11 mouse cellular contexts compared by ENCODE assay signal in genomic region chr10:59965362-59965695, GRCm38 (mm10). TPM values are rescaled to one million over a fixed set of nuclear protein-coding genes. Genes with fewer than 3 reads are reported as not detected.
DNase-seq lines count a peak whose midpoint lies in the region; ATAC-seq lines count a peak whose summit lies in the region.
"Had no signal": no experiment of that assay in that cellular context is flagged by ENCODE, and none has a peak within 500 bp of the region (broad histone marks: within the 10 kb centered on the region; RNA-seq: fewer than 3 reads in every experiment).

No protein-coding gene starts in this region.

- peak overlapping the region; percentile 53 for H3K4me2 ChIP-seq in heart, embryonic 14.5 days (ENCODE audit: low read length)
- H3K4me2 ChIP-seq in limb, embryonic 13.5 days (replicated peaks): peak overlapping the region; percentile 53

- WGBS in heart, embryonic 14.5 days: 18% methylated on average over 9 of the region's 9 CpGs
- 24% methylated on average over 9 of the region's 9 CpGs for WGBS in limb, embryonic 13.5 days

- DNase-seq in heart, postnatal 36 days: no peak
- peak; percentile 2 for DNase-seq in thymus, postnatal 0 days (ENCODE audit: low spot score)
- DNase-seq in thymus, postnatal 25 days: no peak
- DNase-seq in adrenal gland, postnatal 25 days: no peak
- DNase-seq in adrenal gland, adult 18-20 months (ENCODE audit: low spot score in 2 of 2): no peak
- DNase-seq in right cerebral cortex, postnatal 14 days: no peak
- DNase-seq: kidney, adult 9 months; lung, adult 2 months had no signal

- intact Hi-C loops in heart, postnatal 36 days (cut with DNase I): loop anchor here (5.0 kb wide), 1 partner anchor 37 kb away; the partner anchor contains the start of genes Anapc16 and Ascc1

- ATAC-seq in heart, embryonic 14.5 days (ENCODE audit: insufficient number of reproducible peaks, insufficient read depth, low FRiP score, low read depth): no peak; the same call in 1 of the 2 replicates
- ATAC-seq in limb, embryonic 13.5 days (ENCODE audit: low FRiP score, low read depth): peak; percentile 4; the same call in 1 of the 2 replicates

- no peaks in the 10 kb centered on the region for H3K36me3 ChIP-seq in heart, embryonic 14.5 days (ENCODE audit: control insufficient read depth, insufficient read depth, low read length)
- no peaks in the 10 kb centered on the region for H3K36me3 ChIP-seq in limb, embryonic 13.5 days

- peaks cover 26 to 38% of the 10 kb centered on the region in 2 experiments for H3K4me1 ChIP-seq in heart, embryonic 14.5 days (ENCODE audit: control insufficient read depth in 2 of 2, insufficient read depth in 2 of 2, low read length in 2 of 2)
- H3K4me1 ChIP-seq in limb, embryonic 13.5 days: peaks cover 55% of the 10 kb centered on the region

- H3K27ac ChIP-seq in heart, embryonic 14.5 days (replicated peaks in 1 of 2; ENCODE audit: control insufficient read depth in 1 of 2, insufficient read depth in 1 of 2, low read depth in 2 of 2, low read length in 2 of 2): peak overlapping the region; percentile 58 to 85
- H3K27ac ChIP-seq in limb, embryonic 13.5 days: peak overlapping the region; percentile 99

- no peaks in the 10 kb centered on the region for H3K27me3 ChIP-seq in heart, embryonic 14.5 days (ENCODE audit: control insufficient read depth, insufficient read depth, low read length)
- no peaks in the 10 kb centered on the region for H3K27me3 ChIP-seq in limb, embryonic 13.5 days
- H3K27me3 ChIP-seq: CH12.LX had no signal

- H3K9ac ChIP-seq in heart, embryonic 14.5 days (ENCODE audit: low read length): peak overlapping the region; percentile 55; the same call in 1 of the 2 replicates
- H3K9ac ChIP-seq in limb, embryonic 13.5 days: peak overlapping the region; percentile 39

- no peak overlapping the region for H3K4me3 ChIP-seq in heart, embryonic 14.5 days (ENCODE audit: control insufficient read depth in 1 of 2, insufficient read depth in 1 of 2, low read depth in 1 of 2, low read length in 2 of 2)
- H3K4me3 ChIP-seq in limb, embryonic 13.5 days: peak overlapping the region; percentile 8; the same call in 1 of the 2 replicates

- no peaks in the 10 kb centered on the region for H3K9me3 ChIP-seq in heart, embryonic 14.5 days (ENCODE audit: control insufficient read depth, low read length)
- H3K9me3 ChIP-seq in limb, embryonic 13.5 days: no peaks in the 10 kb centered on the region

RNA-seq across cellular contexts. Expression of gene Ddit4, which starts 13.7 kb away (rescaled TPM):
- 0.70 and 2.4 TPM in 2 replicates for polyA plus RNA-seq in heart, embryonic 14.5 days (2014; fragmentation: Nextera tagmentation; extraction: Ambion mirVana)
- total RNA-seq in heart, postnatal 36 days (2021): 10 to 100 TPM; 37.1 to 64.2 TPM
- 50.6 and 54.7 TPM in 2 replicates for polyA plus RNA-seq in thymus, postnatal 0 days (2015; fragmentation: Nextera tagmentation; extraction: Ambion mirVana)
- polyA plus RNA-seq in limb, embryonic 13.5 days (2015; fragmentation: Nextera tagmentation; extraction: Ambion mirVana): 75.9 and 77.0 TPM in 2 replicates
- total RNA-seq in adrenal gland, postnatal 25 days (2021): 35.7 and 57.7 TPM in 2 replicates
- total RNA-seq in adrenal gland, adult 18-20 months (2021): 10 to 100 TPM; 29.5 to 69.3 TPM

RNA-seq across cellular contexts. Expression of gene Ascc1, which starts 37.3 kb away (rescaled TPM):
- polyA plus RNA-seq in heart, embryonic 14.5 days (2014; fragmentation: Nextera tagmentation; extraction: Ambion mirVana): 42.7 and 43.3 TPM in 2 replicates
- total RNA-seq in heart, postnatal 36 days (2021): 10 to 100 TPM; 23.0 to 24.0 TPM
- polyA plus RNA-seq in thymus, postnatal 0 days (2015; fragmentation: Nextera tagmentation; extraction: Ambion mirVana): 38.5 and 43.2 TPM in 2 replicates
- polyA plus RNA-seq in limb, embryonic 13.5 days (2015; fragmentation: Nextera tagmentation; extraction: Ambion mirVana): 44.9 and 46.0 TPM in 2 replicates
- 28.8 and 33.8 TPM in 2 replicates for total RNA-seq in adrenal gland, postnatal 25 days (2021)
- total RNA-seq in adrenal gland, adult 18-20 months (2021): 10 to 100 TPM; 26.1 to 33.7 TPM

RNA-seq across cellular contexts. Expression of gene Anapc16, which starts 37.6 kb away (rescaled TPM):
- polyA plus RNA-seq in heart, embryonic 14.5 days (2014; fragmentation: Nextera tagmentation; extraction: Ambion mirVana): 99.7 and 103 TPM in 2 replicates
- 10 to 100 TPM; 68.1 to 73.7 TPM for total RNA-seq in heart, postnatal 36 days (2021)
- 139 and 168 TPM in 2 replicates for polyA plus RNA-seq in thymus, postnatal 0 days (2015; fragmentation: Nextera tagmentation; extraction: Ambion mirVana)
- 128 and 133 TPM in 2 replicates for polyA plus RNA-seq in limb, embryonic 13.5 days (2015; fragmentation: Nextera tagmentation; extraction: Ambion mirVana)
- 64.1 and 67.8 TPM in 2 replicates for total RNA-seq in adrenal gland, postnatal 25 days (2021)
- total RNA-seq in adrenal gland, adult 18-20 months (2021): 10 to 100 TPM; 54.7 to 85.8 TPM
